Mouse (Mus musculus) frontal cortex, postnatal 36 days (tissue): ENCODE measurements around the gene Tagap1.
"Not testable (repeated sequence)": the region's sequence is repeated elsewhere in the genome, so short reads cannot be mapped to it uniquely, and the experiment has no call there.

Experiments
- DNase-seq, 2 experiments: peaks; one replicate each; pipeline ENCODE4 v3.0.0; 2022; ENCODE audit warnings: low spot score in 2 of 2

Tagap1 gene

DNA sequence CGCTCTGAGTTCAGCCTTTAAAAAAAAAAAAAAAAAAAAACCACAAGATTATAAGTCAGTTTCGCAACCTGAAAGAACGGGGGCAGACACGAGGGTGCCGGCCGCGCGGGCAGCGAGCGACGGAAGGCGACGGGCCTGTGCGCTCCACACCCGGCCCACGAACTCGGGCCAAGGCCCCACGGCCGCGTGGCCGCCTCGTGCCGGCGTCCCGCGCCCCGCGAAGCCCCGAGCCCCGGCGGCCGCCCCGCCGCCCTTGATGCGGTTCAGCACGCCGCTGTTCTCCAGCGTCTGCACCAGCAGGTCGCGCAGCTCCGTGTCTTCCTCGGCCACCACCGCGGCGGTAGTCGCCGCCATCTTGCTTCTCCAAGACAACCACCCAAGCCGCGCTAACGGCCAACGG is at the start of gene Tagap1:
Gene Tagap1 (minus strand): TSS at position 381 of the 400 bp plus-strand sequence.
- DNase-seq = peak; percentile 38 to 54

DNA sequence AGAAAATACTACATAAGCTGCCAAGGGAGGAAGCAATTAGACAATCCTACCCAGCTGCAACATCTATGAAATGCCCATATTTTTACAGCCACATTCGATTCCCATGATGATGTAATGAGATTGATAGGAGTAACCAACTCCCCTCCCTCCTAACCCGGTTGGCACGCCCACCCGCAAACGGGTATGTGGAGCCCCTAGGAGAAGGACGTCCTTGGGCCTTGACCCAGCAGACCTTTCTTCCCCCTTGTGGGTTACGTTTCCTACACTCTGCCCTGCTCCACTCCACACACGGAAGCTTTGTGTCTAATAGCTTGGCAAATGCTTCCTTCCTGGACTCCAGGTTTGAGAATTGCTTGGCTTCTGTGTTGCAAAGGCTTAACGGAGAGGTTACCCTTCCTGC is 48.9 kb upstream of the Tagap1 start:
- DNase-seq = not testable (repeated sequence)

DNA sequence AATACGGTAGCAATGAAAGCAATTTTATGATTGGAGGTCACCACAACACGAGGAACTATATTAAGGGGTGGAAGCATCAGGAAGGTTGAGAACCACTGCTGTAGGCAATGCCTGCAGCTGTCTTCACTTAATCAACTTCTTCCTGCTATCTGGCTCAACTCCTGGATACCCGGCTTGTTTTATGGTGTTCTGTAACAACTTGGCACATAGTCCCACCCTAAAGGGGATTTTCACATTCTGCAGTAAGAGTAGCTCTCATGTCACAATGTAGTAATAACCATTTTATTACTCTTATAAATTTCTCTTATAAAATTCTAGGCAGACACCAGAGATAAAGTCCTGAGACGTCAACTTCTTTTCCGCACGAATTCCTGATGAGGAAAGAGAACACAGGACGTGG is 48.5 kb upstream of the Tagap1 start:
- DNase-seq = not testable (repeated sequence)

DNA sequence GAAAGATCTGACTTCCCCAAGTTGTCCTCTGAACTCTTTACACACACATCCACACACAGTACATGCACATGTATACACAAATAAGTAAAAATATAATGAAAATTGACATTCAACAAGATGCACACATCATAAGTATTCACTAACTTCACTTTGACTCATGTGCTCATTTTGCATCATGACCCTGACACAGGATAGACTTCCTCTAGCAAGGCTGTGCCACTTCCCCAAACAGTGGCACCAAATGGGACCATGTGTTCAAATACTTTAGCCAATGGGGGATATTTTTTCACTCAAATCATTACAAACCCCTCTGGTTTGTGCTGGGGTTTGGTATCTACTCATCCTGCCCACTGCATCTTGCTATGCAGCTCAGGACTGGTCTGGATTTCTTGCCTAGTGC is 47.9 kb upstream of the Tagap1 start:
- not testable (repeated sequence) for DNase-seq

DNA sequence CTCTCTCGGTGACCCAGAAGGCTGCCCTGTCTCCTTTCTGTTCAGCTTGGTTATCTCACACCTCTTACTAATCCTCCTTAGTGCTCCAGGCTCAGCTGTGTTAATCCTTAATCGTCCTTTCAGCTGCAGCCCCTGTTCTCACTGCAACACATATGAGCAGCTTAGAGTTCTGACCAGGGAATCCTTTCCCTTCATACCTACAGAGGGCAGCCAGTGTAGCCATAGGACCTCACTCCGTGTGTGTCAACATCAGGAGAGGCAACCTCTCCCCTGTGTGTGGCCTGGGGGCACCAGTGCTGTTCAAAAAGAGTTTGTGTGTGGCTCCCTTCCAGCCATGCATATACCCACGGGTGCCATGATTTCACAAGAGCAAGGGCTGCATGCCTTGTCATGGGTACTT is 44.7 kb upstream of the Tagap1 start:
- not testable (repeated sequence) for DNase-seq

DNA sequence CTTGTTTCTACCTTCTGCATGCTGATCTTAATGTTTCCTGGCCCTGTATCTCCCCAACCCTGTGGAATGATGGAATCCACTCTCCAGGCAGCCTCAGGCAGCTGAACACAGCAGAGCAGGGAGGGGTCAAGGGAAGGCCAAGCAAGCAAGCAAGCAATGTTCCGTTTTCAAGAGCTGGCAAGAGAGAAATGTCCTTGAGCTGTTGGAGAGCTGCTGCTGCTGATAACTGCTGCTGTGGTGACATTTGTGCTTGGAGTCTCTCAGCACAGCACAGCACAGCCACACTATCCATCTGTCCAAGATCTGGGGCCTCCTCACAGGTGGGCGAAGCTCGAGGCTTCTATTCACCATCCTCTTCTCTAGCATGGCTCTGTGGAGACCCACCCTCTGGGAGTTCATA is 42.4 kb upstream of the Tagap1 start:
- not testable (repeated sequence) for DNase-seq

DNA sequence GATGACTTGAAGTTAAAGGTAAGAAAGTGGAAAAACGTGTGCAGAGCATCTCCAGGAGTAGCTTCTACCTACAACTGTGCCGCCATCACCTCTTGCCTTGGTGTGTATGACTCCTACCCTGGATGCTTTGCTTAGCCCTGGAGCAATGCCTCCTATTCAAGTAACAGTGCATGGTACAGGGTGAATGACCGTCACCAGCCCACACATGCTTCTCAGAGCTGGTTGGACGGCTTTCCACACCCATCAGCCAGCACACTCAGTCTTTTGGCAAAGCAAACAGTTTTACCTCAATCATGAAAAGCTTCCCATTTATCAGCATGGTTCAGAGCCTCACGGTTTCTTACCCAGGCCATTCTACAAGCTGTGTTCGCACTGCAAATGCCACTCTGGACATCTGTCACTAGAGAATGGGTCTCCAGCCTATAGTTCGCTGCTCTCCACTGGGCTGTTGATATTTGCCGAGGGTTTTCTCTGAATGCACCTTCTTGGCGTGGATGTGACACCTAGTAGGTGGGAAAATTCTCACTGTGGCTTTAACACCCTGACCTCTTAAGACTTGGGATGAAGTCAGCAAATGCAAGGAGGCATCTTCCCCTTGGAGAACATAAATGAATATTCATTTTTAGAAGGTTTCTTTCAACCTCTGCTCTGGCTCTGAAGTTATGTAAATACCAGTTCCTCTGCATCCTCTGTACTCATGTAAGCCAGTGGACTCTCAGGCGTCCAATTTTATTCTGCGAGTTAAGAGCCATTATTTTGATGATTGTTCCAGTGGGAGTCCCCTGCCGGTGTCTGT is 41.0 kb upstream of the Tagap1 start:
- not testable (repeated sequence) for DNase-seq

DNA sequence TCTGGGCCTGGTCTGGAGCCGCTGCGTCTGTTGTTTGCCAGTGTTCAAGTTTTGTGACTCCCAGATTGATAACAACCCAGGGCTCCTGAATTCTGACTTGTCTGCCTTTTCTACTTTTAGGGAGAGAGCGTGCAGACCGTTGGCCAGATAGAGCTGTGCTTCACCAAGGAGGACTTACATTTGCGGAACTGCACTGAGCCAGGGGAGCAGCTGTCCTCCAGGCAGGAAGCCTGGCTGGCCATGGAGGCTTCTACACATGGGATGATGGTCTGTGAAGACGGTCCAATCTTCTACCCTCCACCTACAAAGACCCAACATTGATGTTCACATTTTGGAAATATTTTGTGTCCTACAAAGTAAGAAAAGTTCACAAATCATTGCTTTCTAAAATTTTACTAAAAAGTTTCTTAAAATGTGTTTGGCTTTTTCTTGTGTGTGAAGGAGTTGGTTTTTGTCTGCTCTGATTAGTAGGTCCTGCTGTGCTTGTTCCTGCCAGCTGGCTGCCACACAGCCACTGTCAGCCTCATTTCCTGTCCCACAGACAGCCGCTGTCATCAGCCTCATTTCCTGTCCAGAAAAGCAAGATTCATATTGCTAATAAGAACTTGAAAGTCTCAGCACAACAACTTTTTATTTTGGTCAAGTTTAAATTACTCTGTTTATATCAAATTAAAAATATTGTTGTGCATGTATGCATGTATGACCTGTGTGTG is 37.0 kb upstream of the Tagap1 start:
- not testable (repeated sequence) for DNase-seq

DNA sequence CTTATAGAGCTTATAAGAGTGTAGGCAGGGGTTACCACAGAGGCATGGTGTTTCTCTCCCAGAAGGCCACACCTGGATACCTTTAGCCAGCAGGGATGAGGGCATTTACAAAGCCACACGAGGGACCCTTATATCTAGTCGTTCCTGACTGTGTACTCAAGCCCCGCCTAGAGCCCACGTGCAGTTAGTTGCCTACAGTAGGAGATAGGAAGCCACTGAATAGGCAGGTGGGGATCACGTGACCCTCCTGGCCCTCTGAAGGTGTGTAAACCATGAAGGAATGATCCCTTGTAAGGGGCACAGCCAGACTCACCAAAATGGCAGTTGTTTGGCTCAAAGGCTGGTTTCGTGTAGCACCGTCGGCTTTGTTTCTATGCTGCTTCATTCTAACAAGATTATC is 35.9 kb upstream of the Tagap1 start:
- not testable (repeated sequence) for DNase-seq

DNA sequence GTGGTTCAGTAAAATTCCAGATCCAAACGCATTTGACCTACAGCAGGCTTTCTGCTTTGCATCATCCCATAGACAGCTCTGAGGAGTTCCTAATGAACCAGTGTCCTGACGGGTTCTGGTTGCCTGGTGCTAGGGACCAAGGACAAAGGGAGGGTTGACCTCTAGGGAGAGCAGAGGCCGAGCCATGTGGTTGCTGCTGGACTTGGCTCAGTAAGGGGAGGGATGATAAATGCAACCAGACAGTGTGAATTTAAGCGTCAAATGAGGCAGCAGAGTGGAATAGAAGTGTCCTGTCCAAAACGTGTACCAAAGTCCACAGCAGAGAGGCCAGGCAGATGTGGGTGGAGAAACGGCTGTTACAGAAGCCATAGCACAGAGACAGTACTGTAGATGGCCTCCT is 34.5 kb upstream of the Tagap1 start:
- not testable (repeated sequence) for DNase-seq

DNA sequence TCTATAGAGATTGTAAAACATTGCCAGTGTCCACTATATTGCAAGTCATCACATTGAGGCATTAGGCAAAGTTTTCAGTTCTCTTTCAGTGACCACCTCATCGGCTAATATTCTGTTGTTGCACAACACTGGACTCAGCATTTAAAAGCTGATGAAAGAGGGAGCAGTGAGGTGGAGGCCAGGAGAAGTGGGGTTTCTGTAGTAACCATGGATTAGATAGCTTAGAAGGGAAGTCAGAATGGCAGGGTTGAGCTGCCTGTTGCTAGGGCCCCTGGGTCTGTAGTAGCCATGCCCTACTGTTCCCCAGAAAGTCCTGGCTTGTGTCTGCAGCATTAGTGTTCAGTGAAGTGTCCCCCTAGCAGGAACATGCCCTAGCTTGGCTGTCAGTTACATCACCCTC is 25.2 kb upstream of the Tagap1 start:
- DNase-seq = not testable (repeated sequence)

DNA sequence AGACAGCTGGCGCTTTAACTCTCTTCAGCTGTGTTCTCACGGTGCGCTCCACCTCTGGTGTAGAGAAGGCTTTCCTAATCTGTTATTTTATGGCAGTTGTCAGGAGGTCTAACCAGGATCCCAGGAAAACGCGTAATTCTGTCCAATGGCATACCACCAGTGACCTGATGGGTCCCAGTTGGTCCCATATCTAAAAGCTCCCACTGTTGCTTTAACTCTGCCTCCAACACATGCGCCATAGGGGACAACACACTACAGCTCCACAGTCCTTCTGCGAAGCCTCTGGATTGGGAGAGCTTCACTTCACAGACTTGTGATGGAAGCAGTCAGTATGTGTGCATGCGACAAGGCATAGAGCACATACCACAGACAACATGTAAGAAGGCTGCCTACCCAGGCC is 19.2 kb upstream of the Tagap1 start:
- not testable (repeated sequence) for DNase-seq

DNA sequence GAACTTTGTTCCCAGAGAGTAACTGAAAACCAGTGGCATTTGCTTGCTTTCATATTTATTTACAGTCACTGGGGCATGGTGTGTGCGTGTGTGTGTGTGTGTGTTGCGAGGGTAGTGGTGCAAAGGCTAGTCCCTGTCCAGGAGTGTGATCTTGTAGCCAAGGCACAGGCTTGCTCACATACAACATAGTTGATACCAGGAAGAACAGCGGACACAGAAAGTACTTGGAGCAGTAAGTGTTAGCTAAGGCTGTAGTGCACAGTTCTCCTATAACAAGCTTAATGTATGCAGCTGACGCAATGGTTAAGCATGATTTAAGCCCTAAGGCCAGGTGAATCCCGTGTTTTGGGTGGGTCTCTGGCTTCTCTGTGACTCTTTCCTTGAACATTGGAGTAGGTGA is 18.4 kb upstream of the Tagap1 start:
- DNase-seq = not testable (repeated sequence)

DNA sequence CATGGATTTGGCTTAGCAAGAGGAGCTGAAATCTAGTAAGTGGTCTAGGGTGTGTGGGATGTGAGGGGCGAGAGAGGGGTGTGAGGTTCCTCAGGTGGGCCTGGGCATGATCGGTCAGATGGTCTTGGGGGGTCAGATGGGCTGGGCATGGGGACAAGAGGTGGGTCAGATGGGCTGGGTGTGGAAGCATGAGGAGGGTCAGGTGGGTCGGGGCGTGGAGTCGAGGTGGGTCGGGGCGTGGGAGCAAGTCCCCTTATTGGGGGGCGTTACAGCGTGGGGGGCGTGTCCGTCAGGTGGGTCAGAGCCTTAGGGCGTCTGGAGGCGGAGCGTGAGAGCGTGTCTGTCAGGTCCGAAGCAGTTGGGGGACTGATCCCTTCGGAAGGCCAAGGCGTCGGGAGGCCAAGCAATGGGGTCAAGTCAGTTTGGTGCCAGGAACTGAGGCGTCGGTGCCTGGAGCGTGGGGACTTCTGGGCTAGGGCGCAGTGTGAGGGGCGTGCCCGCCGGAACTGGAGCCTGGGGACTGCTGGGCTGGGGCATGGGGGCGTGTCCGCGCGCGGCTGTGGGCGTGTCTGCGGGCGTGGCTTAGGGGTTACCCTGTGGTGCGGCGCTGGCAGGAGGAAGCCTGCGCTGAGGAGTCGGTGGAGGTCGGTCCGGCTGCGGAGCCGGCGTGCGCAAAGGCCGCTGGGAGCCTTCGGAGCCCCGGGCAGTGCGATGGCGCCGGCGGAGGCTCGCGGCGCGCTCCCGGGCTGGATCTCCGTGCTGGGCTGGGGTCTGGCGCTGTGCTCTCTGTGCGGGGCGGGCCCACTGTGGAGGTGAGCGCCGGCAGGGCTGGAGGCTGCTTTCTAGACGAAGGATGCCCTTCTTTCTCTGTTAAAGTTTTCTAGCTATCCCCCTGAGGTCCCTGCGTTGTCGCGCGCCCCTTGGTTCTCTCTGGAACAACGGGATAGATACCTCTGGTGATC is 17.6 kb upstream of the Tagap1 start, which contains the start of gene Gm49721:
Gene Gm49721 (plus strand): TSS at position 618 of the 962 bp plus-strand sequence.
- DNase-seq = peak; percentile 54 to 58

DNA sequence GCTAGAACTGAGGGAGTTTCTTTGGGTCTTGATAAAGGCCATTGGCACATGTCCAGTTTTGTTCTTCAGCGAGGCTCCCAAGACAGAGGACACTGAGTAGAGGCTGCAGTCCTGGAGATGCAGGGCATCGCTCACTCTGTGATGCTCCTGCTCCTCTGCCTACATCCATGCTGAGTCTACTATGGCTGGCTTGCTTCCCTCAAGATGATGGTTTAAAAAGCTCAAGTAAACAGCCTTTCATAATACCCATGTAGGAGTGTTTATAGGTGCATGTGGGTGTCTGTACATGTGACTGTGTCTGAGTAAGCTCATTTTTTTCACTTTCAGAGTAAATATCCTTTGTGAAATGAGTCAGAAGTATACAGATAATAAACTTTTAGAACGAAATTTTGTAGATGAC is 14.0 kb upstream of the Tagap1 start:
- DNase-seq = not testable (repeated sequence)

DNA sequence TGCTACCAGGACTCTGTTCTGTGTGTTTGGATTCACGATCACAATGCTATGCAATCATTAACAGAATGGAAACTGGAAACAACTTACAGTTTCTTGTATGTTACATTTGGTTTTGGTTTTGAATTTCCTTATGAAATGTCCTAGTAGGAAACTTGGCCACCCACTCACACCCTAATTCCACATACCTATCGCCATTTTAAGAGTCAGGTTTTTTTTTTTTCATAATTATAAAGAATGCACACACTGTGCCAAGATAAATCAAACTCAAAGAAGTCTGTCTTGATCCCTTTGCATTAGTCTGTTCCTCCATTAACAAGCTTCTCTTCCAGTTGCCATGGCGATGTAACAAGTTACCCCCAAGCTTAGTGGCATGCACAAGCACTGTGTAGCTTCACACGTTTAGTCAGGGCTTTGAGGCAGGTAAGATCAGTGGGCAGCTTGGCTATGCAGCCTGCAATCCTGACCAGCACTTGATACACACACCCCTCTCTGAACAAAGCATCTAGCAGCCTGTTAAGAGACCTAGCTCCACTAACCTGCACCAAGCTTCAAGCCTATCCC is 12.0 kb upstream of the Tagap1 start:
- not testable (repeated sequence) for DNase-seq

DNA sequence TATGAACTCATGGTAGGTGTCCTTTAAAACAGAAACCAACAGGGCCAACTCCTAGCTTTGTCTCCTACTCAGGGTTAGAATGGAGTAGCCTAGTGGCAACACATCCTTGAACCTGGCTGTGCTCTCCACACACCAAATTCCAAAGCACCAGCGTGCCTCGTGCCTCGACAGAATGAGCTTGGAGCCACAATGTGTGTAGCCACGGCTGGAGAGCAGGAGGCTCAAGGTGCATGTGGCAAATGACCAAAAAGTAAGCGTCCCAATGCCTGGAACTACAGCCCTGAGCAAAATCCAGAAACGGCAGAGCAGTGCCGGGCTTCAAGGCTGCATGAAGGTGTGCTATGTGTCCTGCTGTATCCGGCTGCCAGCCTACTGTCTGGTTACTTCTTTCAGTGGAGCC is 10.3 kb upstream of the Tagap1 start:
- DNase-seq = not testable (repeated sequence)

DNA sequence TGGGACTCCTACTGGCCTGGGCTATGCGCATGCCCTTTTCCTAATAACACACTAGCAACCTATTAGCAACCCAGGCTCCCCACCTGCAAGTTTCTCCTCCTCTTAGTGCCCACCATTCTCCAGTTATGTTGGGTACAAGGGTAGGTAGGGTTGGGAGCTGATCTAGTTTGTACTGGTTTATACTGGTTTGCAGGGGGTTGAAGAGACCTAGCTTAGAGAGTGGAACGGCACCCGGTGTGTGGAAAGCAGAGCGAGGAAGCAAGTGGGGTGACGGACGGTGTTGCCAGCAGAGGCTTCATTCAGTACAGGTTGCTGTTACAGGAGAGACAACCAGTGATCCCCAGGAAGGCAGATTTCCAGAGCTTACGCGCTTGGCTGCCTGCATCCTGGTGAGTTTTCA is 9.4 kb upstream of the Tagap1 start, which contains the start of gene Rnaset2b:
Gene Rnaset2b (plus strand): TSS at position 301 of the 400 bp plus-strand sequence.
- DNase-seq = not testable (repeated sequence)

DNA sequence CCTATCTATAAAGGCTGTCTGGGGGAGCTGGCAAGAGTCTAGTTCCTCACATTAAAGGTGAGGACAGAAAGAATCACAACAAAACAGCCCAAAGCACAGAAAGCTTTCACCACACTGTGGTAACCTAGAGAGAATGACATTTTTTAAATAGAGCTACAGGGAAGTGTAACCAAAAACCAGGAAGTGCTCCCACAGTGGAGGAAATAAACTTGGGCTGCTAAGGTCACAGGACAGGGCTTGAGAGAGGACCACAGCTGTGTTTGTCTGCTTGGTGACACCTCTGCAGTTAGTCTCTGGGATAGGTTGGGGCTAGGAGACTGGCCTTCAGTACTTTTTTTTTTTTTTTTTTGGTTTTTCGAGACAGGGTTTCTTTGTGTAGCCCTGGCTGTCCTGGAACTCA is 6.7 kb upstream of the Tagap1 start:
- not testable (repeated sequence) for DNase-seq

DNA sequence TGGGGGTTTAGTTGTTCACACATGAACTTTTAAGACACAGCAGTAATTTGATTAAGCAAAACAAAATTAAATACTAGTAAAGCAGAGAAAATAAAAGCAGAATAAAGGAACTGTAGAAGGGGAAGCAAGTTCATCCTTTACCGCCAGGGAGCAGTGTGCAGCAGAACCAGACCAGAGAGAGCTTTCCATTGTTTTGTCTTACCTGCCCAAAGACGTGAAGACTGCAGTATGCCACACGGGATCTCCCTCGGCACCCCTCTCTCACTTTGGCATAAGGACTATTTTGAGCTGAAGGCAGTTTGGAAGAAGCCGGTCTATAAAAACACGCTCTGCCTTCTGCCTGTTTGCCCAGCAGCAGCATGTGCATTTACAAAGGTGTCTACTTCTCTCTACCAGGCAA is 4.4 kb upstream of the Tagap1 start:
- peak in 1 of 2 experiments; percentile 13 for DNase-seq

DNA sequence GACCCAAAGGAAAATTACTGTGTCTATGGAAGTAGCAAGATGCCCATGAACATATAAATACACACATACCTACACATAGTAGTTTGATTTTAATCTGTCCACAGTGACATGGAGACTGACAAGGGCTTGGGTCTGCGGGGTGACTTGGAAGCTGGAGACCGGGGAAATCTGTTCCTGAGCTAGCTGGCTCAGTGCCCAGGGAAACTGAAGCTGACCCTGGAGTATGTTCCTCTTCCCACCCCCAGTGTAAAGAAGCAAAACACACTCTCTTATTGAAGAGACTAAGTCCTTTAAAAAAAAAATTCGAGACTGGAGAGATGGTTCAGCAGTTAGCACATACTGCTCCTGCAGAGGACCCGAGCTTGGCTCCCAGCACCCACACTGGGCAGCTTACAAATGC is 2.0 kb upstream of the Tagap1 start:
- not testable (repeated sequence) for DNase-seq
